Mouse (Mus musculus): ENCODE data around the gene Npas2.

Npas2 gene

DNA sequence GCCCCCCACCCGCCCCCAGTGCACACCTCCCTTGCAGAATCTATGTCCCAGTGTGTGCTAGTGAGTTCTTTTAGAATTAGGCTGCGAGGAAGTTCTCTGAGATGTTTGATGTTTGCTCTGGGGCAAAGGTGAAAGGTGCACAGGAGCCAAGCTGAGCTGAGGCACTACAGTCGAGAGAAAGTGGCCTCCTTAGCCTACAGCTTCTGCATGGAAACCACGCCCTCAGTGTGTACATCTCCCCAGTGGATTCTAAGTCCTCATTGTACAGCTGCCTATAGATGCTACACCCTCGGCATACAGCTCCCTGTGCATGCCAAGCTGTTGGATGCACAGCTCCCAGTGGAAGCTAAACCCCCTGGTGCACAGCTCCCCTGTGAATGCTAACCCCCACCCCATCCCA is 145.9 kb downstream of the Npas2 start:
- no peak for DNase-seq

- DNase-seq = no peak
These were observed 146.6 kb downstream of the Npas2 start for GRCm38 (mm10) chr1:39340156-39340555.

- peak; percentile 45 to 53 for DNase-seq
These were observed 147.1 kb downstream of the Npas2 start for GRCm38 (mm10) chr1:39340647-39341046.

DNA sequence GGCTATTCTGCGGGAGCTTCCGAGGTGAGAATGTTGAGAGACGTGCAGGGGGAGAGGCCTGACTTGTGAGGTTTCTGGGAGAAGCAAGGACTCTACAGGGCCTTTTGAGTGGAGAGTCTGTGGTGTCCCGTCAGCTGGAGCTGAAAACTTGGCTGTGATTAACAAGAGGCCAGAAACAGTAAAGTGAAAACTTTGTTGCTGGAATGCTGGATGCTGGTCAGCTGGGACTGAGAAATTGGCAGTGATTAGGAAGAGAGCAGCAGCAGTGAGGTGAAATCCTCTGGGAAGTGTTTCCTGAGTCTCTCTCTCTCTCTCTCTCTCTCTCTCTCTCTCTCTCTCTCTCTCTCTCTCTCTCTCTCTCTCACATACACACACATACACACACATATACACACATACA is 148.3 kb downstream of the Npas2 start:
- no peak for DNase-seq

DNA sequence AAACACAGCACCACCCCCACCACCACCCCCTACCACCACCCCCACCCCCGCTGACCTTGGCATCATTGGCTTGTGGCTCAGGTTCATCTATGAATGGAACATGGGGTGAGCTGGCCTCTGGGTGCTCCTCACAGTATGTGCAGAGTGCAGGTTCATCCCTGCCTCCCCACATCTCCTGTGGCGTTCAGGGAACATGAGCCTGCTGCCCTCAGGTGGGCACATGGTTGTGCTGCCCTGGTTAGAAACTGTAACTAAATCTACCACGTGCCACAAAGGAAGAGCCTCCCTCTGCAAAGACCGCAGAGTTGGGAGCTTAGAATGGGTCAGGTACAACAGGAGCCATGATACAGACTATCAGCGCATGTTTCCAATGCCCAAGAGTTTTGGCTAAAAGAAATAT is 149.7 kb downstream of the Npas2 start:
- no peak for DNase-seq

GRCm38 (mm10) chr1:39344981-39345600 is 151.6 kb downstream of the Npas2 start:
- no peak for DNase-seq

GRCm38 (mm10) chr1:39349001-39349400 is 155.5 kb downstream of the Npas2 start:
- no peak for DNase-seq

GRCm38 (mm10) chr1:39349427-39349826 is 155.9 kb downstream of the Npas2 start:
- DNase-seq = no peak

GRCm38 (mm10) chr1:39361754-39362514 is 168.4 kb downstream of the Npas2 start:
- no peak for DNase-seq

GRCm38 (mm10) chr1:39362515-39362893 is 169.0 kb downstream of the Npas2 start:
- no peak for DNase-seq

DNA sequence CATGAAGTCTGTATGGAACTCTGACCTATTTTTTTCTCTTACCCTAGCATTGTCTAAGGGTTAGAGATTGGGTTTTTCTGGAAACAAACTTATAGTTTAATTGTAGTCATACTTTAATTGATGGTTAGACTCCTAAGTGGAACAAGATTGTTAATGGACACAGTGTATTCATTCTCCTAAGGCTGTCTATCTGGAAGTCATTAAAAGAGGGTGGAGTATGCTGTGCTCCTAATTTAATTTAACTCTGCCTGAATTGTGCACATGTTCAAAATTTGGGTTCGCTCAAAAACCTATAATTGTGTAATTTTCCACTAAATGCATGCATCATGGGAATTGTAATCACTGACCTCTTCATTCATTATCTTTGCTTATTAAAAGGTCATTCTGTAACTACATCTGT is 172.0 kb downstream of the Npas2 start:
- no peak for DNase-seq

DNA sequence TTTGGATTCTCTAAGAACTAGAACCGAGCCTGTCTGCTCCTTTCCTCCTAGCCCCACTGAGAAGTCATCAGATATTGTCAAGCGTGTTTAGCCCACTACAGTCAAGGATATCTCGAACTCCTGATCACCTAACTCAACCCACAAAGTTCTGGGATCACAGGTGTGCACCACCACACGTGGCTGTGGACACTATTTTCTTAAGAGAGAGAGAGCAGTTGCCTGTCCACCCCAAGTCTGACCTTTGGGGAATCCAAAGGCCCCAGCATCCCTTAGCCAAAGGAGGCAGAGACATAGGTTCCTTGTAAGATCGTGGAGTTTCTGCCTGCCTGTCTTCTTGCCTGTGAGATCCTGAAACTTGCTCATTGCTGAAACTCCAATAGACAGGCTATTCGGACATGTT is 173.5 kb downstream of the Npas2 start:
- DNase-seq = no peak

DNA sequence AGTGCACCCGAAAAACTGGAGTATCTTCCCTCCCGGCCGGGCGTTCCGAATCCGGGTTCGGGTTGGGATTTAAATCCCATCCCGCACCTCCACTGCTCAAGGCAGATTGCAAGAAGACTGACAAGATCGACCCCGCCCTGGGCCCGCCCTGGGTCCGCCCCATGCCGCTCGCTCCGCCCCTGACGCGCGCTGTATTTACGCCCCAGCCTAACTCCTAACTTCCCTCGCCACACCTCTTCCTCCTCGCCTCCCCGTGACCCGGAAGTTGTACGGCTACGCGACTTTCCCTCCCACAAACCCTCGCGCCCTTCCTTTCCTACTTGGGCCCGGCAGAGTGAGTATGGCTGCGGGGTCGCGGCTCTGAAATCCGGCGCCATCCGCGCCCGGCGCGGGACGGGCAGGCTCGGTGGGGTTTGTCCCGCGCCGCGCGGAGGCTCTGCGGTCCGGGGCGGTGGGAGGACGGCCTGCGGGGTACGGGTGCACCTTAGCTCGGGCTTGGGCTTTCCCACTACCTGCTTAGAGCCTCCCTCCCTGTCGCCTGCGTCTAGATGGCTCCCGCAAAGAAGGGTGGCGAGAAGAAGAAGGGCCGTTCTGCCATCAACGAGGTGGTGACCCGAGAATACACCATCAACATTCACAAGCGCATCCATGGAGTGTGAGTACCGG is 174.2 kb downstream of the Npas2 start, which contains the start of gene Rpl31:
TSS of gene Rpl31 (plus strand) at position 242 of the 666 bp plus-strand sequence.
- DNase-seq = peak; percentile 99

- DNase-seq = no peak
These were observed 174.8 kb downstream of the Npas2 start for GRCm38 (mm10) chr1:39368267-39368841.

GRCm38 (mm10) chr1:39370431-39370830 is 176.9 kb downstream of the Npas2 start:
- DNase-seq = no peak

- DNase-seq = no peak
These were observed 178.8 kb downstream of the Npas2 start for GRCm38 (mm10) chr1:39372220-39372843.

DNA sequence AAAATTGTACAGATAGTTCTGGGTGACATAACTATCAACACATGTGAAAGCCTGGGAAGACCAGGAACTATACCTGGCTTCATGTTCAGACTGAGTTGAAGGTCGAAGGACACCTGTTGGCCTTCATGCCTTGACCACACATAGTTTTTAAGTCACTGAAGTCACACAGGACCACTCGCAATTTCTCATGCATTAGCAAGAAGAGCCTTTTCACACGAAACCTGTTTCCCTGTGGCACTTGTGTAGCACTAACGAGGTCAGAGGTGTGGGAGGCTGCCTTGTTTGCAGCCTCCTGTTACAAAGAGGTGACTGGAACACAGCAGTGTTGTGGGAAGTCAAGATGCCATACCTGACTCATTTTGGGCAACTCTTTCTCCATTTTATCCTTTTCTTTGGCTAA is 179.8 kb downstream of the Npas2 start:
- DNase-seq = no peak

- DNase-seq = no peak
These were observed 180.8 kb downstream of the Npas2 start for GRCm38 (mm10) chr1:39374231-39374809.

GRCm38 (mm10) chr1:39376121-39376520 is 182.6 kb downstream of the Npas2 start:
- no peak for DNase-seq

GRCm38 (mm10) chr1:39376726-39377240 is 183.3 kb downstream of the Npas2 start:
- DNase-seq = no peak

DNA sequence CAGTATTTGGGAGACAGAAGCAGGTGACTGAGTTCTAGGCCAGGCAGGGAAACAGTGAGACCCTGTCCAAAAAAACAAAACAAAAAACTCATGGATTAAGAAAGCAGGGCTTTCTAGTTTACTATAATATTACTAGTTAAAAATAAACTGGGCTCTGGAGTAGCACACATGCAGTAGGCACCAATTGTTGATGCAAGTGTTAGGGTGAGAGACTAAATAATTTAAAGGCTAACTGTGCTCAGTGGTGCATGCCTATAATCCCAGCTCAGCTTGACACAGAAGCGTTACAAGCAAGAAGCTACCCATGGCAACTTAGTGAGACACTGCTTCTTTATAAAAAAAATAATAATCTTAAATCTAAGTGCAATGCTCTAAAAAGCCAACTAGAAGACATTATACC is 185.0 kb downstream of the Npas2 start:
- no peak for DNase-seq

GRCm38 (mm10) chr1:39379021-39379420 is 185.5 kb downstream of the Npas2 start:
- DNase-seq = no peak

DNA sequence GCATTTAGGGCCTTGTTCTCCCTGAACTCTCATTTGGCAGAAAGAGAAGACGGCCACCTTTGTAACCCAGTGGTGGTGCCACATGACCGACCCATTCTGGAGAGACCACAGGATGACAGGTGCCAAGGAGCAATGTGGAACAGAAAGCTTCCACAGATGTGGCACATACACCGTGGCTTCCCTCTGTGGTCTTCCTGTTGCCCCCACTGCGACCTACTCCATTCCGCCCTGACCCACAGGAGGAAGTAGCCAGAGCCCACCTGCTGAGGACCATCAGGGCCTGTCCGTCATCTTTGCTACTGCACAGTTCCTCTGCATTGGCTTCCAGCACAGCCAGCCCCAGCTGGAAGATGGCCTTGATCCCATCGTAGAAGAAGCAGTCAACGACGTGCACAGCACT is 187.5 kb downstream of the Npas2 start:
- no peak for DNase-seq
